Mouse (Mus musculus) MEL (cell line): ENCODE data around the gene Evi2b. TPM values are rescaled to one million over a fixed set of nuclear protein-coding genes. Genes with fewer than 3 reads are reported as not detected.

ENCODE experiments used
- DNase-seq: peaks from one replicate; pipeline ENCODE4 v3.0.0; 2011; ENCODE audit warnings: low read depth, low spot score
- H3K27ac ChIP-seq: 2 replicates; pipeline ENCODE4 v1.5.1; 2012; ENCODE audit warnings: low read depth, mild to moderate bottlenecking, control low read depth, low read length, moderate library complexity; ENCODE audit not compliant: control insufficient read depth
- H3K27me3 ChIP-seq, 2 experiments: fragments of 150-350 bp in 1 of 2; sonication (generic) in 1 of 2; 2 replicates each; pipeline ENCODE4 v1.6.1; 2012; ENCODE audit warnings: low read length in 2 of 2, mild to moderate bottlenecking in 2 of 2, improper control_type of control experiment in 1 of 2, moderate library complexity in 1 of 2; ENCODE audit not compliant: insufficient read depth in 2 of 2, control insufficient read depth in 1 of 2
- H3K36me3 ChIP-seq, 2 experiments: 2 replicates each; pipeline ENCODE4 v1.6.1; 2012 to 2014; ENCODE audit warnings: low read length in 2 of 2, improper control_type of control experiment in 1 of 2, inconsistent platforms in 1 of 2, mild to moderate bottlenecking in 1 of 2; ENCODE audit not compliant: insufficient read depth in 2 of 2, control insufficient read depth in 1 of 2
- H3K4me1 ChIP-seq, 2 experiments: fragments of 150-350 bp in 1 of 2; sonication (generic) in 1 of 2; 2 replicates each; pipeline ENCODE4 v1.6.1; 2012; ENCODE audit warnings: low read length in 2 of 2, improper control_type of control experiment in 1 of 2, mild to moderate bottlenecking in 1 of 2; ENCODE audit not compliant: insufficient read depth in 2 of 2, control insufficient read depth in 1 of 2
- H3K4me3 ChIP-seq, 2 experiments: fragments of 150-350 bp in 1 of 2; sonication (generic) in 1 of 2; 2 replicates each; pipeline ENCODE4 v1.5.1; 2012; ENCODE audit warnings: low read depth in 2 of 2, low read length in 2 of 2, mild to moderate bottlenecking in 2 of 2, moderate library complexity in 2 of 2, control low read depth in 1 of 2, improper control_type of control experiment in 1 of 2; ENCODE audit not compliant: control insufficient read depth in 1 of 2, insufficient read depth in 1 of 2
- H3K79me2 ChIP-seq: 2 replicates; pipeline ENCODE4 v1.6.1; 2012; ENCODE audit warnings: mild to moderate bottlenecking, low read length, moderate library complexity; ENCODE audit not compliant: control insufficient read depth, poor library complexity, insufficient read depth
- H3K9ac ChIP-seq: 2 replicates; pipeline ENCODE4 v1.6.1; 2012; ENCODE audit warnings: low read depth, mild to moderate bottlenecking, control low read depth, low read length, moderate library complexity; ENCODE audit not compliant: control insufficient read depth, poor library complexity, severe bottlenecking
- H3K9me3 ChIP-seq: fragments of 150-350 bp; sonication (generic); replicated peaks from 2 replicates; pipeline ENCODE4 v1.6.1; 2012; ENCODE audit warnings: mild to moderate bottlenecking, low read length, improper control_type of control experiment, moderate library complexity; ENCODE audit not compliant: insufficient read depth
- BHLHE40 ChIP-seq: IDR thresholded peaks from 2 replicates; pipeline ENCODE4 v1.6.1; 2012; ENCODE audit warnings: low read depth, mild to moderate bottlenecking, inconsistent platforms, low read length, improper control_type of control experiment, borderline replicate concordance
- CHD1 ChIP-seq: IDR thresholded peaks from 2 replicates; pipeline ENCODE4 v1.6.1; 2012; ENCODE audit warnings: low read depth, mild to moderate bottlenecking, inconsistent platforms, low read length, improper control_type of control experiment
- CTCF ChIP-seq, 3 experiments: IDR thresholded peaks in 2 of 3; conservative IDR thresholded peaks in 1 of 3; 2 replicates each; pipeline ENCODE4 v1.5.1; 2011 to 2012; ENCODE audit warnings: low read length in 3 of 3, low read depth in 2 of 3, mild to moderate bottlenecking in 2 of 3, improper control_type of control experiment in 1 of 3, inconsistent platforms in 1 of 3, mixed read lengths in 1 of 3, moderate library complexity in 1 of 3; ENCODE audit not compliant: control insufficient read depth in 1 of 3, insufficient read depth in 1 of 3, poor library complexity in 1 of 3, severe bottlenecking in 1 of 3
- ELF1 ChIP-seq: IDR thresholded peaks from 2 replicates; pipeline ENCODE4 v1.6.1; 2014; ENCODE audit warnings: low read depth, mild to moderate bottlenecking, inconsistent platforms, low read length, improper control_type of control experiment, moderate library complexity
- EP300 ChIP-seq, 2 experiments: IDR thresholded peaks; 2 replicates each; pipeline ENCODE4 v1.6.1; 2011; ENCODE audit warnings: improper control_type of control experiment in 2 of 2, low read length in 2 of 2, low read depth in 1 of 2, mild to moderate bottlenecking in 1 of 2
- ETS1 ChIP-seq: IDR thresholded peaks from 2 replicates; pipeline ENCODE4 v1.6.1; 2012; ENCODE audit warnings: low read depth, mild to moderate bottlenecking, inconsistent platforms, low read length, improper control_type of control experiment, moderate library complexity
- GATA1 ChIP-seq: IDR thresholded peaks from 2 replicates; pipeline ENCODE4 v1.6.1; 2011; ENCODE audit warnings: low read depth, low read length, improper control_type of control experiment
- HCFC1 ChIP-seq: IDR thresholded peaks from 2 replicates; pipeline ENCODE4 v1.6.1; 2012; ENCODE audit warnings: low read depth, mild to moderate bottlenecking, inconsistent platforms, low read length, improper control_type of control experiment, moderate library complexity
- JUND ChIP-seq: IDR thresholded peaks from 2 replicates; pipeline ENCODE4 v1.6.1; 2011; ENCODE audit warnings: low read depth, mild to moderate bottlenecking, improper control_type of control experiment, low read length
- MAX ChIP-seq: IDR thresholded peaks from 2 replicates; pipeline ENCODE4 v1.6.1; 2011; ENCODE audit warnings: low read length, improper control_type of control experiment
- MAZ ChIP-seq: IDR thresholded peaks from 2 replicates; pipeline ENCODE4 v1.6.1; 2012; ENCODE audit warnings: low read depth, mild to moderate bottlenecking, inconsistent platforms, low read length, improper control_type of control experiment
- MEF2A ChIP-seq: IDR thresholded peaks from 2 replicates; pipeline ENCODE4 v1.6.1; 2014; ENCODE audit warnings: low read depth, mild to moderate bottlenecking, inconsistent platforms, low read length, improper control_type of control experiment; ENCODE audit not compliant: poor library complexity, insufficient replicate concordance, severe bottlenecking; ENCODE audit errors: extremely low read depth
- MYB ChIP-seq: IDR thresholded peaks from 2 replicates; pipeline ENCODE4 v1.6.1; 2011; ENCODE audit warnings: mild to moderate bottlenecking, low read depth, low read length, improper control_type of control experiment
- NELFE ChIP-seq: IDR thresholded peaks from 2 replicates; pipeline ENCODE4 v1.6.1; 2011; ENCODE audit warnings: low read depth, low read length, improper control_type of control experiment
- NRF1 ChIP-seq: IDR thresholded peaks from 2 replicates; pipeline ENCODE4 v1.6.1; 2014; ENCODE audit warnings: low read depth, mild to moderate bottlenecking, inconsistent platforms, low read length, improper control_type of control experiment, moderate library complexity; ENCODE audit not compliant: poor library complexity, insufficient read depth, severe bottlenecking
- POLR2A ChIP-seq, 2 experiments: IDR thresholded peaks; 2 replicates each; pipeline ENCODE4 v1.6.1; 2011 to 2012; ENCODE audit warnings: low read length in 2 of 2, mild to moderate bottlenecking in 2 of 2, control low read depth in 1 of 2, improper control_type of control experiment in 1 of 2, low read depth in 1 of 2, moderate library complexity in 1 of 2; ENCODE audit not compliant: control insufficient read depth in 1 of 2, insufficient read depth in 1 of 2, poor library complexity in 1 of 2
- POLR2AphosphoS2 ChIP-seq: IDR thresholded peaks from 2 replicates; pipeline ENCODE4 v1.6.1; 2011; ENCODE audit warnings: low read length, improper control_type of control experiment
- RCOR1 ChIP-seq: IDR thresholded peaks from 2 replicates; pipeline ENCODE4 v1.6.1; 2012; ENCODE audit warnings: low read depth, mild to moderate bottlenecking, inconsistent platforms, low read length, improper control_type of control experiment
- SIN3A ChIP-seq: IDR thresholded peaks from 2 replicates; pipeline ENCODE4 v1.6.1; 2012; ENCODE audit warnings: low read length, improper control_type of control experiment, inconsistent platforms
- SMC3 ChIP-seq: IDR thresholded peaks from 2 replicates; pipeline ENCODE4 v1.6.1; 2011; ENCODE audit warnings: low read depth, low read length, improper control_type of control experiment
- ZC3H11A ChIP-seq: IDR thresholded peaks from 2 replicates; pipeline ENCODE4 v1.6.1; 2012; ENCODE audit warnings: low read depth, mild to moderate bottlenecking, inconsistent platforms, low read length, improper control_type of control experiment
- polyA plus RNA-seq, 2 experiments: library from polyadenylated mRNA; stranded (reverse) in 1 of 2; unstranded in 1 of 2; fragments of >175 nt in 1 of 2; fragments of >200 nt in 1 of 2; gene quantifications; 2 replicates each; pipeline versions ENCODE4 v1.2.1 to v1.2.4; 2012; ENCODE audit warnings: low replicate concordance in 2 of 2, low read depth in 1 of 2; ENCODE audit not compliant: insufficient read length in 2 of 2, insufficient read depth in 1 of 2, missing spikeins in 1 of 2
- total RNA-seq: library from RNA; depleted of rRNA; stranded (reverse); fragments of 300-350 nt; gene quantifications from 2 replicates; pipeline ENCODE4 v1.2.3, GENCODE M21; 2012

The Evi2b gene
- total and polyA plus RNA-seq, 3 experiments, result 8.1 to 42.4 TPM; not detected in 1

DNA sequence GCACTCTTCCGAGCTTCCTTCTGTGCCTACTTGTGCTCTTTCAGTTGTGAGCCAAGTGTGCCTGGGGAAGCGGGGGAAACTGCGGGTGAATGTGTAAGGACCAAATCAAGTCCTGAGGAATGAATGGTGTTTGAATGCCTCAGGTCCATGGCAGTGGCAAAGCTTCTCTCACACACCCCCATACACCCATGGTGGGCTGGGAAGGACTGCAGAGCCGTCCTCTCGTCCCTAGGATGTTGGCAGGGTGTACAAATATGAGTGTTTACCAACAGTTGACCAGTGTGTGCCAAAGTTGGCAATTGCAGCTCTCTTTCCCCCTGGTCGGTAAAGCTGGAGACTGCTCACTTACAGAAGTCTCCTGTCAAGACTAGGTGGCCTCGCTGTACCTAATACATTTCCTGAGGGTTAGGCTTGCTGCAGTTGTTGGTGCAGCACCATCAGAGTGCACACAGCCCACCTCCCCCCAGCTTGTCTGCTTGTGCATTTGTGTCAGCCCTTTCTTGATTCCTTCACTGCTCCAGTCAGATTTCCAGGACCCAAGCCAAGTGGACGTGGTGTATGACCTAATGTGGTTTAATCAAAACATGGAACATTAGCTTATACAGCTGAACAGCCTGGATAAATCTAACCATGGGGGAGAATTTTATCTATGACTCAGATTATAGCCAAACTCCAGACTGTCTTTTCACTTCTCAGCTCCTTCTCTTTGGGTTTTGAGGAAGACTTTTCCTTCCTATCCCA lies 10.6 kb upstream of the Evi2b start:
- DNase-seq, result no peak
- H3K9ac ChIP-seq, result no peak overlapping the region
- H3K36me3 ChIP-seq, result peaks cover 1 to 3% of the 10 kb centered on the region in 2 experiments; a peak in 2 of 4 replicates
- no peaks in the 10 kb centered on the region for H3K27me3 ChIP-seq
- peaks cover 0 to 4% of the 10 kb centered on the region in 2 experiments; a peak in 3 of 4 replicates for H3K4me1 ChIP-seq
- no peaks in the 10 kb centered on the region for H3K9me3 ChIP-seq
- TF ChIP-seq HCFC1 (no peak), POLR2A (IDR thresholded peaks at IDR 0.05; ENCODE audit: control insufficient read depth in 1 of 2, insufficient read depth in 1 of 2, low read depth in 1 of 2, low read length in 2 of 2, poor library complexity in 1 of 2) (no peak), POLR2AphosphoS2 (no peak), RCOR1 (no peak), CTCF (IDR thresholded peaks at IDR 0.05 in 2 of 3, conservative IDR thresholded peaks at IDR 0.05 in 1 of 3; ENCODE audit: control insufficient read depth in 1 of 3, insufficient read depth in 1 of 3, low read depth in 2 of 3, low read length in 3 of 3, poor library complexity in 1 of 3, severe bottlenecking in 1 of 3) (no peak), MAZ (no peak), ZC3H11A (no peak), MYB (no peak), NELFE (no peak), SIN3A (no peak), ETS1 (no peak), NRF1 (no peak), EP300 (IDR thresholded peaks at IDR 0.05; ENCODE audit: low read depth in 1 of 2, low read length in 2 of 2) (no peak), MEF2A (no peak), BHLHE40 (no peak), MAX (no peak), SMC3 (no peak)
- no peak overlapping the region for H3K27ac ChIP-seq
- H3K4me3 ChIP-seq, result no peak overlapping the region
- no peaks in the 10 kb centered on the region for H3K79me2 ChIP-seq

DNA sequence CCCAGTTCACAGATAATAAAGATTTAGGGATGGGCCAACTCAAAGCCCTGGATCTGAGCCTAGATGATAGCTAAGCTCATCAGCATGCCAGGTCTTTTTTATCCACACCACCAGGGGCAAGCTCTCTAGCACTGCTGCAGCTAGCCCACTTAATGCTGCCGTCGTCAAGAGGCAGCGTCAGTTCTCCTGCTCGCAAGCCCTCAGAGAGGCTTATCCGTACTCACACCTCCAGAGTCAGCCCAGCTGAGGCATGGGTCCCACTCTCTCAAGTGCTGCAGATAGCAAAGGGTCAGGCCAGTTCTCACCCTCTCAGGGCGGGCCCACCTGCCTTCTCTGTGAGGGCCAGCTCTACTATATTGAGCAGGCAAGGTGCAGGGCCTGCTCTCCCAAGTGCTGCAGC lies 9.7 kb upstream of the Evi2b start:
- no peak overlapping the region for H3K4me3 ChIP-seq
- TF ChIP-seq JUND (no peak), MYB (no peak), GATA1 (no peak), ELF1 (no peak), NELFE (no peak), RCOR1 (no peak), CTCF (IDR thresholded peaks at IDR 0.05 in 2 of 3, conservative IDR thresholded peaks at IDR 0.05 in 1 of 3; ENCODE audit: control insufficient read depth in 1 of 3, insufficient read depth in 1 of 3, low read depth in 2 of 3, low read length in 3 of 3, poor library complexity in 1 of 3, severe bottlenecking in 1 of 3) (no peak), CHD1 (no peak), MAX (no peak)
- H3K27me3 ChIP-seq, result no peaks in the 10 kb centered on the region
- no peaks in the 10 kb centered on the region for H3K9me3 ChIP-seq
- no peak overlapping the region for H3K27ac ChIP-seq
- H3K9ac ChIP-seq, result no peak overlapping the region
- no peak for DNase-seq
- H3K79me2 ChIP-seq, result no peaks in the 10 kb centered on the region
- peaks cover 6 to 9% of the 10 kb centered on the region in 2 experiments for H3K4me1 ChIP-seq
- H3K36me3 ChIP-seq, result peaks cover 3 to 9% of the 10 kb centered on the region in 2 experiments; a peak in 3 of 4 replicates
